Mouse (Mus musculus) kidney, postnatal 25 days (tissue): ENCODE results near the gene Sbno2.

Source experiments
- DNase-seq, 2 experiments: peaks; one replicate each; pipeline ENCODE4 v3.0.0; 2021; ENCODE audit warnings: mixed read lengths in 2 of 2

The Sbno2 gene

GRCm38 (mm10) chr10:80087483-80087882 is 17.9 kb downstream of the Sbno2 start:
- DNase-seq: no peak

- peak; percentile 37 to 70 for DNase-seq
Observed at GRCm38 (mm10) chr10:80086847-80087246, 18.5 kb downstream of the Sbno2 start.

- DNase-seq: peak; percentile 70 to 81
Observed at GRCm38 (mm10) chr10:80084817-80085487, 20.4 kb downstream of the Sbno2 start.

GRCm38 (mm10) chr10:80081075-80081474 is 24.3 kb downstream of the Sbno2 start:
- no peak for DNase-seq

GRCm38 (mm10) chr10:80080396-80081070 is 24.8 kb downstream of the Sbno2 start:
- no peak for DNase-seq

GRCm38 (mm10) chr10:80078366-80078765 is 27.0 kb downstream of the Sbno2 start:
- no peak for DNase-seq

- DNase-seq: no peak
Observed at GRCm38 (mm10) chr10:80077312-80077711, 28.1 kb downstream of the Sbno2 start.

GRCm38 (mm10) chr10:80076386-80076785 is 29.0 kb downstream of the Sbno2 start:
- DNase-seq: no peak

GRCm38 (mm10) chr10:80075924-80076323 is 29.4 kb downstream of the Sbno2 start:
- DNase-seq: no peak

GRCm38 (mm10) chr10:80074813-80075601 is 30.4 kb downstream of the Sbno2 start:
- peak; percentile 73 to 85 for DNase-seq

GRCm38 (mm10) chr10:80072623-80073489 is 32.5 kb downstream of the Sbno2 start:
- peak; percentile 44 to 84 for DNase-seq

GRCm38 (mm10) chr10:80071516-80071900 is 33.9 kb downstream of the Sbno2 start:
- peak in 1 of 2 experiments; percentile 75 for DNase-seq

- peak; percentile 94 to 95 for DNase-seq
Observed at GRCm38 (mm10) chr10:80070837-80071515, 34.4 kb downstream of the Sbno2 start.

- no peak for DNase-seq
Observed at GRCm38 (mm10) chr10:80069948-80070450, 35.4 kb downstream of the Sbno2 start.

GRCm38 (mm10) chr10:80069251-80069650 is 36.1 kb downstream of the Sbno2 start:
- DNase-seq: no peak

- no peak for DNase-seq
Observed at GRCm38 (mm10) chr10:80063877-80064650, 41.3 kb downstream of the Sbno2 start.

- no peak for DNase-seq
Observed at GRCm38 (mm10) chr10:80063104-80063503, 42.3 kb downstream of the Sbno2 start.

GRCm38 (mm10) chr10:80057683-80058326 is 47.6 kb downstream of the Sbno2 start:
- DNase-seq: peak; percentile 50 to 70

GRCm38 (mm10) chr10:80056976-80057682 is 48.2 kb downstream of the Sbno2 start:
- no peak for DNase-seq

GRCm38 (mm10) chr10:80056506-80056905 is 48.9 kb downstream of the Sbno2 start:
- no peak for DNase-seq
